Mouse (Mus musculus) intestine, embryonic 15.5 days (tissue): ENCODE measurements around the gene Sco1. TPM values are rescaled to one million over a fixed set of nuclear protein-coding genes. Genes with fewer than 3 reads are reported as not detected.
A peak's percentile ranks its signal among the peaks of the same experiment; 100 is the strongest.

Source experiments
- ATAC-seq: fragments of 200-750 bp; cut with Nextera tagmentation; 2 replicates; pipeline ENCODE4 v1.8.0; 2017; ENCODE audit warnings: moderate TSS enrichment, moderate library complexity
- H3K27ac ChIP-seq: fragments of 300-500 bp; sonication (generic); 2 replicates; pipeline ENCODE4 v1.5.1; 2015; ENCODE audit warnings: mild to moderate bottlenecking, inconsistent platforms
- H3K27me3 ChIP-seq: fragments of 300-500 bp; sonication (generic); replicated peaks from 2 replicates; pipeline ENCODE4 v1.6.1; 2015; ENCODE audit warnings: inconsistent platforms
- H3K36me3 ChIP-seq: fragments of 300-500 bp; sonication (generic); 2 replicates; pipeline ENCODE4 v1.6.1; 2015; ENCODE audit warnings: inconsistent platforms
- H3K4me1 ChIP-seq: fragments of 300-500 bp; sonication (generic); replicated peaks from 2 replicates; pipeline ENCODE4 v1.6.1; 2015; ENCODE audit warnings: inconsistent platforms
- H3K4me2 ChIP-seq: fragments of 300-500 bp; sonication (generic); replicated peaks from 2 replicates; pipeline ENCODE4 v1.6.1; 2015; ENCODE audit warnings: mild to moderate bottlenecking, inconsistent platforms
- H3K4me3 ChIP-seq: fragments of 300-500 bp; sonication (generic); replicated peaks from 2 replicates; pipeline ENCODE4 v1.5.1; 2015; ENCODE audit warnings: inconsistent platforms
- H3K9ac ChIP-seq: fragments of 300-500 bp; sonication (generic); 2 replicates; pipeline ENCODE4 v1.6.1; 2015; ENCODE audit warnings: inconsistent platforms
- H3K9me3 ChIP-seq: fragments of 300-500 bp; sonication (generic); 2 replicates; pipeline ENCODE4 v1.6.1; 2016; ENCODE audit warnings: inconsistent platforms
- WGBS: fragments of 180-500 bp; shearing (Covaris S2); methylation state at CpG from one replicate; pipeline ENCODE4 v1.1.7; 2015; 5-methylcytosine and 5-hydroxymethylcytosine counted together
- polyA plus RNA-seq: library from polyadenylated mRNA; unstranded; fragments of >200 nt; fragmentation: Nextera tagmentation; extraction: Ambion mirVana; gene quantifications from 2 replicates; pipeline ENCODE4 v1.2.1, GENCODE M21; 2015

Sco1 gene
- polyA plus RNA-seq, 1 experiment from 2014 or later, result 20.7 TPM

DNA sequence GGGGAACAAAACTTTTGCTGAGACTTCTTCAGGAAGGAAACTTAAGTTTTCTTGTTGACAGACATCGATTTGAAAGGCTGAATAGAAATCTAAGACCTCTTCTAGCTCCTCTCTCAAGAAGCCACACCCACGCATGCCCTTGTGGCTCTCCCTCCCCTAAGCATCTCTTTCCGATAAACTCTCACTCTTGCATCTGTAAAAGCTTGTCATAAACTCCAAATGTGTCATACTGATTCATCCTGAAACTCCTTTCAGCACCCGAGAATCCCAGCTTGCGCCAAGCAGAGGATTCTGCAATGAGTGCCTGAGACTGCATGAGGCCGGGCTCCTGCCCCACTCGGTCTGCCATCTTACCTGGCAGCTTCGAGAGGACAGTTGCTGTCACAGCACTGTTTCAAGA is 4.0 kb upstream of the Sco1 start:
- no peak for ATAC-seq
- H3K27ac ChIP-seq, result no peak overlapping the region
- no peak overlapping the region for H3K4me3 ChIP-seq
- H3K4me1 ChIP-seq, result 0 out of 2 replicates have a peak, but pooled peaks cover 4% of the 10 kb centered on the region
- 90% methylated on average over 8 of the region's 8 CpGs for WGBS
- no peak overlapping the region for H3K4me2 ChIP-seq
- no peak overlapping the region for H3K9ac ChIP-seq
- H3K36me3 ChIP-seq, result no peaks in the 10 kb centered on the region
- H3K9me3 ChIP-seq, result no peaks in the 10 kb centered on the region
- no peaks in the 10 kb centered on the region for H3K27me3 ChIP-seq

GRCm38 (mm10) chr11:67049256-67049655 is 3.2 kb upstream of the Sco1 start:
- Histone ChIP-seq H3K36me3 (no peaks in the 10 kb centered on the region), H3K9ac (no peak overlapping the region)
- WGBS, result 97% methylated on average over 3 of the region's 3 CpGs

GRCm38 (mm10) chr11:67051676-67052320 is 672 bp upstream of the Sco1 start:
- peak overlapping the region; percentile 76 for H3K27ac ChIP-seq
- peak overlapping the region; percentile 63 for H3K4me2 ChIP-seq
- no peaks in the 10 kb centered on the region for H3K27me3 ChIP-seq
- ATAC-seq, result peak; percentile 75
- WGBS, result 8% methylated on average over 16 of the region's 16 CpGs
- H3K4me3 ChIP-seq, result peak overlapping the region; percentile 99
- H3K4me1 ChIP-seq, result peaks cover 8% of the 10 kb centered on the region; the same call in 1 of the 2 replicates
- peaks cover 5% of the 10 kb centered on the region; the same call in 1 of the 2 replicates for H3K36me3 ChIP-seq
- H3K9ac ChIP-seq, result peak overlapping the region; percentile 94
- H3K9me3 ChIP-seq, result no peaks in the 10 kb centered on the region

More at GRCm38 (mm10) chr11:67049256-67049655, 3.2 kb upstream of the Sco1 start:
- Histone ChIP-seq H3K4me2 (no peak overlapping the region), H3K4me3 (no peak overlapping the region), H3K9me3 (no peaks in the 10 kb centered on the region), H3K27ac (no peak overlapping the region), H3K4me1 (peaks cover 8% of the 10 kb centered on the region; the same call in 1 of the 2 replicates), H3K27me3 (no peaks in the 10 kb centered on the region)
- ATAC-seq, result no peak

- no peak overlapping the region for H3K4me2 ChIP-seq
- H3K9me3 ChIP-seq, result no peaks in the 10 kb centered on the region
- peaks cover 19% of the 10 kb centered on the region for H3K36me3 ChIP-seq
- no peaks in the 10 kb centered on the region for H3K27me3 ChIP-seq
- ATAC-seq, result no peak
- WGBS, result 89% methylated on average over 8 of the region's 8 CpGs
- H3K27ac ChIP-seq, result no peak overlapping the region
- H3K4me1 ChIP-seq, result peaks cover 8% of the 10 kb centered on the region; the same call in 1 of the 2 replicates
- no peak overlapping the region for H3K9ac ChIP-seq
- H3K4me3 ChIP-seq, result no peak overlapping the region
Observed at GRCm38 (mm10) chr11:67054754-67055365, 2.4 kb downstream of the Sco1 start.

DNA sequence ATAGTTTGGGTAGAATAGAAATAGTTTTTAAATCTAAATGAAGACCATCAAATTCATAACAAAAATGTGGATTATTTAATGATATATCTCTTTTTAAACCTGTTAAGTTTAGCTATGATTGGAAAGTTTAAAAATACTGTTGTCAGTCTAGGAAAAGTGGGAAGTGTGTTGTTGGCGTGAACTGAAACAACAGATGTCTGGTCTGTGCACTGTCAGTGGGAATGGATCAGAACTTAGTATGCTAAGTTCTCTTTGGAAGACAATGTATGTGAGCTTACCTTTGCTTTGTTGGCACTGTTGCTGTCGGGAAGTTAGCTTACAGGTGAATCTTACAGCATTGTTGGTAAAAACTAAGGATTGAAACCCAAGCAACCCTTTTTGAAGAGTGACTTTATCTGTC is 8.8 kb downstream of the Sco1 start:
- Histone ChIP-seq H3K4me3 (no peak overlapping the region), H3K4me2 (no peak overlapping the region), H3K27ac (no peak overlapping the region), H3K27me3 (no peaks in the 10 kb centered on the region), H3K9ac (no peak overlapping the region), H3K9me3 (no peaks in the 10 kb centered on the region), H3K4me1 (no peaks in the 10 kb centered on the region), H3K36me3 (peaks cover 45% of the 10 kb centered on the region)
- ATAC-seq, result no peak
- 90% methylated on average over 2 of the region's 2 CpGs for WGBS

GRCm38 (mm10) chr11:67062726-67063125 is 10.3 kb downstream of the Sco1 start:
- H3K4me3 ChIP-seq, result no peak overlapping the region
- H3K36me3 ChIP-seq, result peaks cover 36% of the 10 kb centered on the region

DNA sequence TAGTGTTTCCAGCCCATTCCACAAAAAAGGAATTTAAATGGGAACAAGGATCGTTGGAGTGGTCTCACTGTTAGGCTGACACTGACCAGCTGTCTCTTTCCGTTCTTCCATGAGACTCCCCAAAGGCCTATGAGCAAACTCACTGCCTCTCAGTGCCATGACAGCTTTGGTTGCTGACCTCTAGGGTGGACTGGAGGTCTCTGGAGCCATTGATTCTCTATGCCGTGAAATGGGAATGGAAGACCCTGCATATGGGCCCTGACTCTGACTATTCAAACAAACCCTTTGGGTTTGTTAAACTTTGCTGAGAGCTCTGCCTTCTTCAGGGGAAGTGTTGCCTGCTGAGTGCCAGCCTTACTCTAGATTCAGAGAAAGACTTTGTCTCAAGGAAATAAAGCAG is 15.3 kb downstream of the Sco1 start:
- Histone ChIP-seq H3K4me2 (no peak overlapping the region), H3K9me3 (no peaks in the 10 kb centered on the region), H3K36me3 (peaks cover 21% of the 10 kb centered on the region; the same call in 1 of the 2 replicates), H3K4me3 (no peak overlapping the region), H3K27ac (no peak overlapping the region), H3K4me1 (no peaks in the 10 kb centered on the region), H3K27me3 (no peaks in the 10 kb centered on the region), H3K9ac (no peak overlapping the region)
- no peak for ATAC-seq
- 69% methylated on average over 3 of the region's 3 CpGs for WGBS

More at GRCm38 (mm10) chr11:67062726-67063125, 10.3 kb downstream of the Sco1 start:
- H3K4me1 ChIP-seq, result no peaks in the 10 kb centered on the region
- no peaks in the 10 kb centered on the region for H3K9me3 ChIP-seq
- 86% methylated on average over 3 of the region's 3 CpGs for WGBS
- no peak overlapping the region for H3K9ac ChIP-seq
- ATAC-seq, result no peak
- H3K4me2 ChIP-seq, result no peak overlapping the region
- H3K27ac ChIP-seq, result no peak overlapping the region
- no peaks in the 10 kb centered on the region for H3K27me3 ChIP-seq

DNA sequence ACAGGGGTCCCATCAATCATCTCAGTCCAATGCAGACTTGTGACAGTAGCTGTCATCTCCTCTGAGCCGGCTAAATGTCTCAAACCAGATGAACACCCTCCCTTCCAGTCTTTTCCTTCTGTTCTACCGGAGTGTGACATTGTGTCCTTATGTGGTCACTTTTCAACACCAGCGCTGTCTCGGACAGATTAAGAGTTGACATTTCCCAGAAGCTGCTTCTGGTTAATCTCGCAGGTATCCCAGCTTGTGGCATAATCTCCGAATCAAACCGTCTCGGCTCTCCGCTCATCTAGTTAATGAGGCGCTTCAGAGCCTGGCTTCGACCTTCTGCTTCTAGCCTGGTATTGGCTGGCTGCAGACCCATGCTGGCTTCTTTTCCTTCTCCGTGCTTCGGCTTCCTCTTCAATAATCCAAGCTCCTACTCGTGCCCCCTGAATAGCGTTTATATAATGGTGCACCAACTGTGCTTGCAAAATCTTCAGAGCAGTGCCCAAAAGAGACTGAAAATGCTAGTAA is 20.2 kb downstream of the Sco1 start:
- 78% methylated on average over 15 of the region's 15 CpGs for WGBS
- Histone ChIP-seq H3K4me1 (0 out of 2 replicates have a peak, but pooled peaks cover 5% of the 10 kb centered on the region), H3K36me3 (no peaks in the 10 kb centered on the region), H3K4me2 (no peak overlapping the region), H3K27me3 (no peaks in the 10 kb centered on the region), H3K4me3 (no peak overlapping the region), H3K9me3 (no peaks in the 10 kb centered on the region), H3K9ac (no peak overlapping the region), H3K27ac (no peak overlapping the region)
- ATAC-seq, result no peak

DNA sequence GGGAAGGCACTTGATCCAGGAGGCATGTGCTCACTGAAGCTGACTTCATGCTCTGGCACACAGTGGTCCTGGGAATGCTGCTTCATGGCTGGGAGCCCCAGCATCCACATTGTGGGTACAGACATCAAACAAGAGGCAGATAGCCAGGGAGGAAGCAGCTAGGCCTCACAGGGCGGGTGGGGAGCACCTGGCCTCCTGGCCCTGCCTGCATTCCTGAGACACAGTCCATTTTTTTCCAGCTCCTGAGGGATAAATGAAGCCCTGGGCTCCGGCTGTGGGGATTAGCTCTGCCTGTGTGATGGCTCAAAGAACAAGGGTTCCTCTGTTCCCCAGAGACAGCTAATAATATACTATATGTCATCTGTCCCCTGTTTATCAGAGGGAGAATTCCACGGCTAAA is 22.6 kb downstream of the Sco1 start:
- 29% methylated on average over 3 of the region's 3 CpGs for WGBS
- Histone ChIP-seq H3K4me1 (0 out of 2 replicates have a peak, but pooled peaks cover 5% of the 10 kb centered on the region), H3K27me3 (no peaks in the 10 kb centered on the region), H3K9ac (no peak overlapping the region), H3K4me3 (no peak overlapping the region), H3K36me3 (no peaks in the 10 kb centered on the region), H3K9me3 (no peaks in the 10 kb centered on the region), H3K27ac (no peak overlapping the region), H3K4me2 (no peak overlapping the region)
- ATAC-seq, result no peak

DNA sequence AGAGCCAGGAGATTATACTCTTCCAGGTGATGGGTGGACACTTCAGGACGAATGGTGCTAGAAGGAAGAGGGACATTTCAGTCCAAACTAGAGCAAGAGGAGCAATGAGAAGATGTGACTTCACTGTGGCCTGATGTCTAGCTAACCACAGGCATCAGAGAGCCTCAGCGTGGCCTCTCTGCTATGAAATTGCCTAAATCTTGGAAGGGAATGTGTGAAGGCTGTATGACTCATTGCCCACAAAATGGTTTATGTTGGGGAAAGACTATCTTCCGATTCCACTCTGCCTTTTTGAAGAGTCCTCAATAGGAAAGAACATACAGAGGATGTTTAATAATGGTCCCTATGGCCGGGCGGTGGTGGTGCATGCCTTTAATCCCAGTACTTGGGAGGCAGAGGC is 24.3 kb downstream of the Sco1 start:
- 0 out of 2 replicates have a peak, but pooled peaks cover 9% of the 10 kb centered on the region for H3K4me1 ChIP-seq
- no peaks in the 10 kb centered on the region for H3K27me3 ChIP-seq
- H3K36me3 ChIP-seq, result no peaks in the 10 kb centered on the region
- WGBS, result 87% methylated on average over 5 of the region's 5 CpGs
- no peak overlapping the region for H3K9ac ChIP-seq
- no peak for ATAC-seq
- no peak overlapping the region for H3K4me2 ChIP-seq
- H3K27ac ChIP-seq, result no peak overlapping the region
- no peak overlapping the region for H3K4me3 ChIP-seq
- no peaks in the 10 kb centered on the region for H3K9me3 ChIP-seq

GRCm38 (mm10) chr11:67077435-67077834 is 25.0 kb downstream of the Sco1 start:
- Histone ChIP-seq H3K36me3 (no peaks in the 10 kb centered on the region), H3K9me3 (no peaks in the 10 kb centered on the region), H3K4me1 (0 out of 2 replicates have a peak, but pooled peaks cover 9% of the 10 kb centered on the region), H3K9ac (no peak overlapping the region), H3K27me3 (no peaks in the 10 kb centered on the region), H3K4me3 (no peak overlapping the region), H3K4me2 (no peak overlapping the region), H3K27ac (no peak overlapping the region)
- 79% methylated on average over 3 of the region's 3 CpGs for WGBS
- no peak for ATAC-seq

- Histone ChIP-seq H3K9ac (no peak within 1 kb of the TSS), H3K4me3 (no peak within 1 kb of the TSS), H3K4me2 (no peak within 1 kb of the TSS), H3K9me3 (no peaks in the 10 kb centered on the region), H3K36me3 (no peaks in the 10 kb centered on the region), H3K27me3 (no peaks in the 10 kb centered on the region), H3K4me1 (0 out of 2 replicates have a peak, but pooled peaks cover 9% of the 10 kb centered on the region), H3K27ac (no peak within 1 kb of the TSS)
- ATAC-seq, result no peak
- 85% methylated on average over 5 of the region's 5 CpGs for whole genome bisulfite sequencing
Observed at GRCm38 (mm10) chr11:67078000-67078399, 25.5 kb downstream of the Sco1 start, which contains the start of gene Myh3. Myh3 (plus strand) TSS chr11:67078300.
